Mouse (Mus musculus) kidney, postnatal 10 days (tissue): Measurements from ENCODE around the gene Itprip.
"Not testable (repeated sequence)": the region's sequence is repeated elsewhere in the genome, so short reads cannot be mapped to it uniquely, and the experiment has no call there.

Experiments
- DNase-seq: peaks from one replicate; pipeline ENCODE4 v3.0.0; 2021; ENCODE audit warnings: mixed read lengths

The Itprip gene

DNA sequence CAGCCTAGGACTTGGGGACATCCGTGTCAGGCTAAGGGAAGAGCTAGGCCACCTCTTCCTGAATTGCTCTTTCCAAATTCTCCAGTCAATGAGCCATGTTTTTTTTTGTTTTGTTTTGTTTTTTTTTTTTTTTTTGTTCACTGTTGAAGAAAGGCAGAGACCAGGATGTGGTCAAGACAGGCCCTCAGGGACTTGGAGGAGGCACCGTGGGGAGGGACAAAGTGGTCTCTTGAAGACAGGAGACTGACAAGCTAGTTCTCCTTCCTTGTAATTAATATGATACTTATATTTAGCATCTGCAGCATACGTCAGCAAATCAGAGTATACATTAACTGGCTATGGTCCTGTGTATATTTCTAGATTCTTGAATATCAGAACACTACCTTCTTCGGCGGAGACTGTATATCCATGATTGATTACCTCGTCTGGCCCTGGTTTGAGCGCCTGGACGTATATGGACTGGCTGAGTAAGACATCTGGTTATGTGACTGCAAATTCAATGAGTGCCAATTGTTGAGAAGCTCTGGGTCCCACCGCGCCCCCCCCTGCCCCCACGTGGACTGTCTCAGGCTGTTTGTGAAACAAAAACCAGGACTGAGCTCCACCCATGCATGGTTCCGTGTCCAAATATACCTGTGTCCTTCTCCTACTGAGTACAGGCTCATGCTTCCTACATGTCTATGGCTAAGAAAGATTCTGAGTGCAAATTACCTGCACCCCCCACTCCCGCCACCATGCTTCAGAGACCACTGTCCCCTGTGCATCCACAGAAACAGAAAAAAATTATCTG lies 34.6 kb downstream of the Itprip start:
- peak; percentile 21 for DNase-seq

DNA sequence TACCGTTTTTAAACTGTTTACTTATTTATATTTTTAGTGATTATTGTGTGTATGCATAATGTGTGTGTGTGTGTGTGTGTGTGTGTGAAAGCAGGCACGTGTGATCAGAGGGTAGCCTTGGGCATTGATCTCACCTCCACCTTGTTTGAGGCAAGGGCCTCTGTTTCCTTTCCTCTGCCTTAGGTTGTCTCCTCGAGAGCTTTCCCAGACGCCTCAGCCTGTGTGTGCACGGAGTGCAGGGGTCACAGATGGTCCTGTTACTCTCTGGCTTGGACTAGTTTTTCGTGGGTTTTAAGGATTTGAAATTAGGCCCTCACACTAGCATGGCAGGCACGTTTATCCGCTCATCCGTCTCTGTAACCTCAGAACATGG lies 36.2 kb downstream of the Itprip start:
- no peak for DNase-seq

DNA sequence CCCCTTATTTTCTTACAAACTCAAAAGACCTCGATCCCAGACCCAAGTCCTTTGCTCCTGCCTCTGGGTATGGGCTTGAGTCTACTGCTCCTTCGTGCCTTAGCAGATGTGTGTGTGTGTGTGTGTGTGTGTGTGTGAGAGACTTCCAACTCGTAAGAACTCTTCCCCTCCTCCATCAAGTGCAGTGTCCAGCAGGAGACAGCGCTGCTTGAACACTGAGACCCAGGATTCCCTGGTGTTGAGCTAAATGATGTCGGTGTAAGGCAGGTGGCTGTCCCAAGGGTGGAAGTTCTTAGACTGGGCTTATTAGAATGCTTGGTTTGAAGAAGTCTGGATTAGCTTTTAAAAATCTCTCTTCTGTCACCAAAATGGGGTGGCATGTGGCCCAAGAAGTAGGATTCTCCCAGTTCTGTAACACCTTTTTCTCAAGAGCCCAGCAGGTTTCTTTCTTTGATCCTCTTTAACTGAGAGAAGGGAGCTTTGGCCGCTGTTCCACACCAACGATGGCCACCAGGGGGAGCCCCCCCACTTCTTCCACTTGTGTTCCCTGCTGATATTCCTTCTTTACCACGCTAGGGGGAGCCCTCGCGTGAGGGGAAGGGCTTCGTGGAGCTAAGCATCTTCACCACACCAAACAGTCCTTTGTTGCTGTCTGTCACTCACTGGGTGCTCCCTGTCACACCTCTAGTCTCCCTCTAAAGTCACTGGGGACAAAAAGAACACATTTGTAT lies 36.8 kb downstream of the Itprip start:
- peak; percentile 89 for DNase-seq

DNA sequence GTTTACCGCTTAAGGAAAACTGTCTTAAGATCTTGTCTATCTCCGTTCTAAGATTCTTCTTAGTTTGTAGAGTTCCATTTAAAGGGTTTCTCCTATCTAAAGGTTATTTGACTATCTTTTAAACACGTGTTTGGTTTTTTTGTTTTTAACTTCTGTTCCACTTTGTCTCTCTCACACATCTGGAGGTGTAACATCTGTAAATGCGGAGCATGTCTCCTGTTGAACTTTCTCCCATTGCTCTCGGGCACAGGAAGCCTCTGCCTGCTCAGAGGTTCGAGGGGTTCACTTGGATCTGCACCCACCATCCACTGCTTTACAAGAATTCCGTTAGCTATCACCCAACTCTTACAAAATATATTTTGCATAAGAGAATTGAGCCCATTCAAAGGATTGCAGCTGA lies 37.6 kb downstream of the Itprip start:
- no peak for DNase-seq

DNA sequence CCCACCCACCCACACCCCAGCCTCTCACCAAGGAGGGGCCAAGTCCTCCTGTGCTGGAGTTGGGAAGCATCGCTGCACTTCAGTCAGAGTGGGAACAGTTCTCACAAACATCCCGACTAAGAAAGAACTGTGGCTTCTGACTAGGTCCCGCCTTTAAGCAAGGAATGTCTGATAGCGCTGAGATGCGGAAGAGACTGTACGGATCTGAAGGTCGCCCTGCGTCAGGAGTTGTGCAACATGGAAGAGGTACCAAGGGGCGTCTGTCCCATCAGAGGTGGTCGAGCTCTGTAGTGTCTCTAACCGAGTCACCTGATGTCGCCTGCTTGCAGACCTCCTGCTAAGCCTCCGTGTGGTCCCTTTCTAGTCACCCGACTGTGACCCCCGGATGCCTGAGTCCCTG lies 42.8 kb downstream of the Itprip start:
- no peak for DNase-seq

DNA sequence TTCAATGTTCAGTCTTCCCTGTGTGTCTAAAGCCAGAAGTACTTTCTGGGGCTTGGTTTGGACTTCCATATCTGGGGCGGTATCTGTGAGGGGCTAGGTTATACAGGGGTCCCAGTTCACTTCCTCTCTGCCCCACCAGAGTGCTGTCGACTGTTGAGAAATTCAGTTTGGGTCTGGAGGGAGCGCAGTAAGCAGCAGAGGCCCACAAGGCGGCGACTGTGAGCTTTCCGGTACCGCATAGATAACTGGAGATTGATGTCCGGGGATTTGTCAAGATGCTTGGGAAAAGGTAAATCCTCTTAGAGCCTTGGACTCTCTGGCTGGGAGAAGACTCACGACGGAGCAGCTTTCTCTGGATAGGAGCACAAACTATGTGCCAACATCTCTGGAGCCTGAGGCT lies 47.6 kb downstream of the Itprip start:
- DNase-seq = no peak

DNA sequence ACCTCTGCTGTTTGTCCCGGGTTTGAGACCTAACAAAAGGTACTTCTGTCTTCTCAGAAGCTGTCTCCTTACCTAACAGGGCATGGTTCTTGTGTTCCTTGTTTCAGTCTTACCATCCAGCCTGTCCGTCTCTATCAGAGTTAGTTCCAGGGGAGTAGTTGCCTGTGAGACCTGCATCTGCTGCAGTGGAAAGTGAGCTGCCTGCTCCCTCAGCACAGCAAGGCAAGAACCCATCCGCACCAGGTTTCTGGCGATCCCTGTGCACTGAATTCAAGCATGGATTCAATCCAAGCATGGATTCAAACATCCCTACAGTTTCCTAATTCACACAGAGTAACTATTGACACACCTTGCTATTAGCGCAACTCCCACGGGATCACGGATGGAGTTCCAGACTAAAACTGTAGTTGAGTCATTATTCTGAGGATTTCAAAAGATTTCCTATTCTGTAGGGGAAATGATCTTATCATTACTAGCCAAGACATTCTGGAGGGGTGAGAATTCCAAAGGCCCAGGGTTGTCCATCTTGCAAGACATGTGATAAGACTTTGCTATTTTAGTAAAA lies 48.9 kb downstream of the Itprip start:
- no peak for DNase-seq

DNA sequence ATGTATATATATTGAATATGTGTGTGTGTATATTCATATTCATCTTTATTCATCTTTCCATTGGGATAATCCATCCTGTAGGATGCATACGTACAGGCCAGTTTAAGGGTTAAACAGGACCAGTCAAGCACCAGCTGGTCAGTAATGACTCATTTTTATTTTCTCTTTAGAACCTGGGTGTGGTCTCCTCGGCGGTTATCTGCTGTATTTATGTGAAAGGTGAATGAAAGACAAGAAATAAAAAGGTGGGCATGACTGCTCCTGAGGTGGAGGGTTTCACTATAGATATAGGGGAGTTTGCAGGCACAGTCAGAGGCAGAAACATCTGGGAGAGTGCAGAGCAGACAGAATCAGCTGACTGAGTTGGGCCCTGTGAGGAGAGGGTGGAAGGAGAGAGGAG lies 49.6 kb downstream of the Itprip start:
- no peak for DNase-seq

DNA sequence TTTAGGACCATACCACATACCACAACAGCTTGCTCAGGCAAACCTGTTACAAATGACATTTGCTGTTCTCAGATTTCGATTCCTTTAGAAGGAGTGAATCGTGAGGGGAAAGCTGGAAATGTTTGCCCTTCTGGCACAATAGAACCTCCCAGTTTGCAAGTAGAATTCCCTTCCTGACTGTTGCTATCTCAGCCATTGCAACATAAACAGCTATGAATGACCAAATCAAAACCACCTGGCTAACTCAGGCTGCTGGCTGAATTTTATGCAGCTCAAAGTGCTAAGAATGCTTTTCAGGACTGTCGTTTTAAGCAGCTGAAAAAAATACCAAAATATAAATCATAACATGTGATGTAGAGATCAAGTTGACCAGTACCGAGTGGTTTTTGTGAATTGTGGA lies 50.1 kb downstream of the Itprip start:
- DNase-seq = no peak

DNA sequence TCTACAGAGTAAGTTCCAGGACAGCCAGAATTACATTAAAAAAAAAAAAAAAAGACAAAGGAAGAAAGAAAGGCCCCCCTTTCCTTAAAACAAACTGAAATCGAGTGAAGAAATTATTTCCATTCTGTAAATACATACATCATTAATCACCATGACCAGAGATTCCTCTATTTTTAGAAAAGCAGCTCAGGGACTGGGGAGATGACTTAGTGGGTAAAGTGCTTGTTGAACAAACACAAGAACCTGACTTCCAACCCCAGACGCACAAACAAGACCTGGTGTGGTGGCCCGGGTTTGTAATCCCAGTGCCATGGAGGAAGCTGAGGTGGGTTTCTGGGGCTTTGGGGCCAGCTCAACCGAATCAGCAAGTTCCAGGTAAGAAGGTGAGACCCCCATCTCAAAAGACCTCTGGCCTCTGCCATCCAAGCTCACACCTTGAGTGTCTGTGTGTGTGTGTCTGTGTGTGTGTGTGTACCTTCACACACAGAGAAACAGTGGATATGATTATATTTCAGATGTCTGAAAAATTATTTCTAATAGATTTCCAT lies 51.4 kb downstream of the Itprip start:
- no peak for DNase-seq

DNA sequence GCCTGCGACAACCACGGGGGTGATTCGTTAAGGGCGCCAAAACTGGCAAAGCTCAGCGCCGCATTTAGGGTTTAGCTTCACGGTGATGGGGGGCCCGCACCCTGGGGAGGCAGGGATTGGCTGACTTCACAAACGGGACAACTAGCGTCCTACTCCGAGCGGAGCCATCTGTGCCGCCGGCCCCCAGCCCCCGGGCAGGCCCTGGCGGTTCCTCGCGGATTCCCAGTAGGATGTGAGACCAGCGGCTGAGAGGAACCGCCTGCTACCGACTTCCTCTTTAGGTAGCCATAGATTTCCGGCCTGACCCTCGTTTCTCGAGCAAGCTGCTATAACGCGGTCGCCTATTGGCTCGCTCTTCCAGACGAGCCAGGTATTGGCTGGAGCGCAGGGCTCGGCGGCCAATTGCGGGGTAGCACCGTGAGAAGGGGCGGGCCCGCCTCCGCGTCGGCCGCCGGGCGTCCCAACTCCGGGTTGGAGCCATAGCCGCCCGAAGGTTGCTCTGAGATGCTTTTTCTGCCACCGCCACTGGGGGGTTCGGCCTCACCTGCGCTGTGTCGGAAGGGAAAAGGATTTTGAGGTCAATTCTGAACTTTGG lies 53.6 kb downstream of the Itprip start, which contains the start of gene Gsto2:
TSS of gene Gsto2 (plus strand) at position 182 of the 595 bp plus-strand sequence.
- peak; percentile 95 for DNase-seq

DNA sequence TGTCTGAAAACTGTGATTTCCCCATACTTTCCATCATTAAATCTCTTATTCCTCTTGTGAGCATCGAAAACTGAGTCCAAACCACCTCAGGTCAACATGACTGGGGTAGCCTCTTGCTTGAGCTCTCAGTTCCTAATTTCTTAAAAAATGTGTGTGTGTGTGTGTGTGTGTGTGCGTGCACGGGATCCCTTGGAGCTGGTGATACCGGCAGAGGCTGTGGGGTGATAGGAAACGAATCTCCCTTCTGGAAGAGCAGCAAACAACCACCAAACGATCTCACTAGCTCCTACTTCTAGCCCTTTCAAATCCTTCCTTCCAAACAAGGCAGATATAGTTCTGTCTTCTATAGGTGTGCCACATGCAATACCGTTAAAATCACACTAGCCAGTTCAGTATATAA lies 54.4 kb downstream of the Itprip start:
- no peak for DNase-seq

DNA sequence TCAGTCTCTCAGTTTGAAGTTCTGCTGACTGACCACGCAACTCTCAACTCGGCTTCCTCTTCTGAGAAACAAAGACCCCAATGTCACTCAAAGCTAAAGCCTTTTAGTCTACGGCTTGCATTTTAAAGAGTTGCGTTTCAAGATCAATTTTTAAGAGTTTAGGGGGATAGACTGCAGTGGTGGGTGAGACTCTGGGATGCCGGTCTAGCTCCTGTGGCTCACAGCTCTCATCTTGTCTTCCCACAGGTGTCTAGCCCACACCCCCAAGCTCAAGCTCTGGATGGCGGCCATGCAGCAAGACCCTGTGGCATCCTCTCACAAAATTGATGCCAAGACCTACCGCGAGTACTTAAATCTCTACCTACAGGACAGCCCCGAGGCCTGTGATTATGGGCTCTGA lies 55.0 kb downstream of the Itprip start:
- no peak for DNase-seq

DNA sequence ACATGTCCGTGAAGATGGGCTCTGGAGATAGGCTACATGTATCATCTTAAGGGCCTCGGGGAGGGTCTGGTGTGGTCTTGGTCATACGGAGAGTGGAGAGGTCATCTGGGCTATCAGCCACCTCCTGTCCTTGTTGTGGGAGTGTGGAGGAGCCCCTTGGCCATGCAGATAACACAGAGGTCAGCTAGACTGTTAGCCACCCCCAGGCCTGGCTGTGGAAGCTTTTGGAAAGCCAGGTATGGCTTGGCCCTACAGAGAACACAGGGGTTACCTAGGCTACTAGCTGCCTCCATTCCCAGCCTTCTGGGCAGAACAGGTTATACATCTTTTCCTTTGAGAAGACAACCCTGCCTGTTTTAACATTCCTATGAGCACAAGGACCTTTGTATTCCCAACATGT lies 56.5 kb downstream of the Itprip start:
- no peak for DNase-seq

DNA sequence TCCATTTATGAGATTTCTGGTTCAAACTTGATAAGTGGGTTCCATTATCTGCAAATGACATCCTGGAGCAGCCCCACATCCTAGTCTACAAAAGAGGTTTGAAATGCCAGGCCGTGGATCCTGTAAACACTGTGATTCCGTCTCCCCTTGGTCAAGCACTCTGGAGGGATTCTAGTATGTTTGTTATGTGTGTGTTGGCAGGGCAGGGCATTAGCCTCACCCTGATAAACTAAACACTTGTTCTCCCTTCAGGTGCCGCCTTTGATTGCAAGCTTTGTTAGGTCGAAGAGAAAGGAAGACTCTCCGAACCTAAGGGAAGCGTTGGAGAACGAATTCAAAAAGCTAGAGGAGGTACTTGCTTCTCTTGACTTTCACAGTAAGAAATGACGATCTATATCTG lies 59.9 kb downstream of the Itprip start:
- DNase-seq = no peak

DNA sequence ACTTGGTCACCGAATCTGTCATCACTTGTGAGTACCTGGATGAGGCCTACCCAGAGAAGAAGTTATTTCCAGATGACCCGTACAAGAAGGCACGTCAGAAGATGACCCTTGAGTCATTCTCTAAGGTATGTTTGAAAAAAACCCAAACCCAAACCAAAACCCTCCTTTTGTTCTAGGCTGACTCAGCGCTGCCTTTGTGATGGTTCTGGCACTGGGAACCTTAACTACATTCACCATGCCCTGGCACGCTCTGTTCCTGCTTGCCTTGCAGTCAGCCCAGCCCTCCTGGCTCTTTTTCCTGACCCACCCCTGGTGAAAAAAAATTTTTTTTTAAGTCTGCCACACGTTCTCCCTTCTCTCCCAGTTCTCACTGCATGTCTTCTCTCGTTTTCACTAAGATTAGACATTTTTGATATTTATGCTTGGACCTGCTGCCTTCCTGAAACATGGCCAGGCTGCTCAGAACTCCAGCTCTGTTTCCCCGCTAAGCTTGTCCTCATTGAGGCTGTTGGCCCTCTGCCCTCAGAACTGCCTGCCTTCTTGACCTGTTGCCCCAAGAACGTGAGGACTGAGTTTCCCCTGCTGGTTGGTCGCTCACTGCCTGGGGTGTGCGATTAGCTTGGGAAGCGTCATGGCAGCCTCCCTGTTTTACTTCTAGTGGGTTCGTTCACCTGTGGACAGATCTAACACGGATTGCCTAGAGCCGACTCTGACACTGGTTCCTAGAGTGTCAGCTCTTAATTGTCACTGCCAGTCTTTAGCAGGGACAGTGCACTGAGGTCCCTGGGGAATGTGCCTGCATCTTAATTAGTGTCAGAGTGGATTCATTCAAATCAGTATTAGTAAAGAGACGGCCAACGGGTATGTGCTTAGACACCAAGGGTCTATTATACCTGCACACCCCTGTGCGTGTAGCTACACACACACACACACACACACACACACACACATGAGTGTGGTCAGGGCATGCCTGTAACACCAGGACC lies 60.8 kb downstream of the Itprip start:
- DNase-seq = no peak

DNA sequence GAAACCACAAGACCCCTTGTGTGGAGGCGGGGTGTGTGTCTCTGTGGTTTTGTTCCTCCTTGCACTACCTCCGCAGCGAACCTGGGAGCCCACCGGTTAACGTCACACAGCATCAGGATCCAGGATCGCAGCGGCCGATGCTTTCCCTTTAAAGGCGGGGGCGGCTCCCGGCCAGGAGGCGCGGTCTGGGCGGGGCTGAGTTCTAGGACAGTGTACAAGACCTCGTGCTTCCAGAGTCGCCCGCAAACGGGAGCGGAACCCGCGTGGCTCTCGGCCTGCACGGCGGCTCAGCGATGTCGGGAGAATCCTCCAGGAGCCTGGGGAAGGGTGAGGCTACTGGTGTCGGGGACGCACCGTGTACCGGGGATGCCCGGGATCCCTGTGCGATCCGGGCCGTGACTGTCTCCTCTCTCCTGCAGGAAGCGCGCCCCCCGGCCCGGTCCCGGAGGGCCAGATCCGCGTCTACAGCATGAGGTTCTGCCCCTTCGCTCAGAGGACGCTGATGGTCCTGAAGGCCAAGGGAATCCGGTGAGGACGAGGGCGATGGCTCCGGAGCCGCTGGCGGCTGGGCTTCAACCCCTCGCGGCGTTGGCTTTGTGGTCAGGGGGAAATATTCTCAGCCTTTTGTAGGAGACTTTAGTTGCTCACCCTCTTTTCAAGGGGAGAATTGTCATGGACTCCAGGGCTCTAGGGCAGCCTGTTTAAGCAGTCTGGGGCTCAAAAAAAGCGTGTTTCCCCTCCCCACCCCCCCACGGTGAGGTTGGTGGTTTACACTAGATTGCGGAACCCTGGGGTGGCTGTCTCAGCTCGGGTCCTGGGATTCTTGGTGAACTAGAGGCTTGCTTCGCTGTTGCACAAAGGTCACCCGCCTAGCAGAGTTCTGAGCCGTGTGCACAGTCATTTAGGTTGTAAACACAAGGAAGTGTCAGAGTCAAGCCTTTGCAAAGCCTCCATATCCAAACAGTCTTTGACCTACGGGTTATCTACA lies 64.0 kb downstream of the Itprip start, which contains the start of gene Gsto1:
TSS of gene Gsto1 (plus strand) at position 175 of the 988 bp plus-strand sequence.
- DNase-seq = peak; percentile 93

DNA sequence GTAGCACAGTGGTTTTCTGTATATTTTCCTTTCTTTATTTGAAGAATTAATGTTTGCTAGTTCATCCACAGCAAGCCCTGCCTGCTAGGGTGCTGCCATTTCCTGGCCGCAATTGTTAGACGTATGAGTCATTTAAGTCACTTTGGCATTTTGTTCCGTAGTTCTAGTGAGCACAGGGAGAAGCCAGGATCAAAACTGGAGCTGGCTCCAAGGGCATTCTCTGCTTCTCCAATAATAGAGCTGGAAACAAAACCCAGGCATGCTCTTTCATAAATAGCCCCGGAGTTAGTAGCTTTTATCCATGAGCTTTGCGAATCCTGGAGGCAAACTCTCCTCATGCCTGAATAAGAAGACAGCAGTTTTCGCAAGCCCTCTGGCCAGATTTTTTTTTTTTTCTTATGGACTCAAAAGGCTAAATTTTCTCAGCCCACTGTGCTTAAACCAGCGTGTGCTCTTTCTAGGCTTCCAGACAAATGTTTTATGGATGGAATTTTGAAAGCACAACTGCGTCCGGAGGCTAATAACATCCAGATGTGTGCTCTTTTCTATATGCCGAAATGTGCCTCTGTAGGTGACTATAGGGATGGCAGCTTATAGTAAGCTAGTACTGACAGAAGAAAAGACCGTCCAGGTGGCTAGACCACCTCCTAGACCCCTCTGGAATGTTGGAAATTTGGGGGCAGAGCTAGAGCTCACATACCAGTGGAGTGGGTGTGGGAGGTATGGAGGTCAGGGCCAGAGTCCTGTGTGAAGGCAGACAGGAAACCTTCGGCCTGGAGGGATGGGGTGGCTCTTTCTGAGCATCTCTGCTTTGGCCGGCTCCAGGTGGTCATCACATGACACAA lies 64.9 kb downstream of the Itprip start:
- no peak for DNase-seq

DNA sequence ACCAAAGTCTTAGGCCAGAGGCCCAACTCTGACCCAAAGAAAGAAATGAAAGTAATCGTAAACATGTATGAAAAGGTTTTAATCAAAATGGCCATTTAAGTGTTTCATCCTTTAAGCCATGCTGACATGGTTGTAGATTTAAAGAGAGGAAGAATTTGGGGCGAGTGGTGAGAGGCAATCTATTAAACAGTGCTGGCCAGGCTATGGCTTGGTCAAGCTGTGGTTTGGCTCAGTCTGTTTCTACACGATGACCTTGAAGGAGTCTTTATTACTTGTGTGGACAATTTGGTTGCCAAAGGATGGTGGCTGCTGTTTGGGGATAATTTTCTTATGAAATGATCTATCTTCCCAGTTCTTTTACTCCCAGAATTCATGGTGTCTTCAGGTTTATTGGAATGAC lies 66.0 kb downstream of the Itprip start:
- DNase-seq = no peak

DNA sequence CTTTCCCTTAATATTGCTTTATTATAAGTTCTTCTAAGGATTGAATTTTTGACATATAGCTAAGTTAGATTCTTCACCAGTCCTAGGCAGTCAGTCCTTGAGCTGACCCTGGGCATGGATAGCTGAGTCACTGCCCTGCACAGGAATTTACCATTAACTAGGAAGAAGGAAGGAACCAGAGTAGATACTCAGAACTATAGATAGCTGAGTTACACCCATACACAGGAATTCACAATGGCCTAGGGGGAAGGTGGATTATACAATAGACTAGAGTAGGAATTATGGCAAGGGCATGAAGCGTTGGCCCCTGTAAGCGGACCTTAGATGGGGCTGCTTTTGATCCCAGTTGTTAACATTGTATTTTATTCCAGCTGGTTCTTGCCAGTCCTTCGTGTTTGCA lies 67.0 kb downstream of the Itprip start:
- DNase-seq = not testable (repeated sequence)
